In the genomic region with DNA sequence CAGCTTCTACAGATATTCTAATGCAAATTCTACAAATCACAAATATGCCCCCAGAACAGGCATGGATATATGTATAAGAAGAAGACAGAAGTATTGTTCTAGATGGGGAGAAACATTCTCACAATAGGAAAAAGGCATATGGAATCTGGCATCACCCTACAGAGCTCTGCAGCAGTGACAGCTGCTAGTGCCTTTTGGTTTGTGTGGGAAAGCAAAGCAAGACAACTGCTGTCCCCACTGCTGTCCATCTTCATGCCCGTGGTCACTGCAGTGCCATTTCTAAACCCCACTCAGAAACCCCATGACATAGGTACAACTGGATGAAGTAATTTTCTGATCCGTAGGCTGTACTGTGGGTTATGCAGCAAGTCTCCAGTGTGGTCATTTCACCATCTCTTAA, we compare ENCODE assay signal across 16 mouse cellular contexts.
"Had no signal": no experiment of that assay in that cellular context is flagged by ENCODE, and none has a peak within 500 bp of the region (broad histone marks: within the 10 kb centered on the region; RNA-seq: fewer than 3 reads in every experiment).

No protein-coding gene starts in this region.

- H3K27ac ChIP-seq: neural tube, embryonic 13.5 days; neural tube, embryonic 15.5 days; stomach, embryonic 15.5 days; stomach, postnatal 0 days had no signal

- H3K36me3 ChIP-seq: neural tube, embryonic 13.5 days; neural tube, embryonic 15.5 days; stomach, embryonic 15.5 days had no signal

- DNase-seq: retina, postnatal 1 day; right cerebral cortex, adult 18-20 months; right cerebral cortex, postnatal 14 days; right cerebral cortex, postnatal 25 days; right cerebral cortex, postnatal 4 days; spleen, adult 18-20 months; thymus, adult 18-20 months; thymus, adult 2 months; thymus, postnatal 14 days; thymus, postnatal 25 days; thymus, postnatal 36 days; thymus, postnatal 4 days had no signal

- H3K27me3 ChIP-seq: neural tube, embryonic 13.5 days; neural tube, embryonic 15.5 days; stomach, embryonic 15.5 days had no signal

- H3K4me3 ChIP-seq: neural tube, embryonic 13.5 days; neural tube, embryonic 15.5 days; stomach, embryonic 15.5 days had no signal

- H3K9me3 ChIP-seq: neural tube, embryonic 13.5 days; neural tube, embryonic 15.5 days; stomach, embryonic 15.5 days had no signal

- H3K9ac ChIP-seq: neural tube, embryonic 13.5 days; neural tube, embryonic 15.5 days; stomach, embryonic 15.5 days had no signal

- H3K4me1 ChIP-seq: neural tube, embryonic 13.5 days; stomach, embryonic 15.5 days had no signal

- H3K4me2 ChIP-seq: neural tube, embryonic 13.5 days; neural tube, embryonic 15.5 days; stomach, embryonic 15.5 days had no signal
